Mouse (Mus musculus): ENCODE data around the gene Gkn2. TPM values are rescaled to one million over a fixed set of nuclear protein-coding genes. Genes with fewer than 3 reads are reported as not detected.
A peak's percentile ranks its signal among the peaks of the same experiment; 100 is the strongest.

Gene Gkn2
- polyA plus RNA-seq, 1 experiment: not detected

DNA sequence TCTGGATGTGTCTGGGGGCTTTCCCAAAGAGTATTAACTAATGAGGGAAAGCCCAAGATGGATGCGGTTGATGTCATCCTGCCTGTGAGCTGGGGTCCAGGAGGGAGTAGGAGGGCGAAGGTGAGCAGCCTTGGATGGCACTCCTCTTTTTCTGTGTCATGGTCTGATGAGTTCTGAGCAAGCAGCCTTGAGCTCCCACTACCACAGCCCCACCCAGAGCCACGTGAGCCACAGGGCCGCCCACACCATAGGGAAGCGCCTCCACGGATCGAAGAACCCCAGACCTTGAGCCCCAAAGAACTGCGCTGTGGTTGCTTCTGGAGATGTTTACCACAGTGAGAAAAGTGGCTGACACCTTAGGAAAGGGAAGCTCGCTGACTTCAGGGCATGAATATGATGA, 21.6 kb downstream of the Gkn2 start:
- Histone ChIP-seq H3K4me1 (peaks cover 28% of the 10 kb centered on the region), H3K36me3 (replicated peaks; ENCODE audit: low read length) (no peaks in the 10 kb centered on the region), H3K9me3 (no peaks in the 10 kb centered on the region), H3K27me3 (replicated peaks) (peaks cover 22% of the 10 kb centered on the region), H3K4me3 (replicated peaks) (no peak overlapping the region)
- no peak for TF ChIP-seq FLI1 (IDR thresholded peaks at IDR 0.05; ENCODE audit: low read length)
- TF ChIP-seq GATA1 (IDR thresholded peaks at IDR 0.05; ENCODE audit: borderline replicate concordance, low read length): no peak

DNA sequence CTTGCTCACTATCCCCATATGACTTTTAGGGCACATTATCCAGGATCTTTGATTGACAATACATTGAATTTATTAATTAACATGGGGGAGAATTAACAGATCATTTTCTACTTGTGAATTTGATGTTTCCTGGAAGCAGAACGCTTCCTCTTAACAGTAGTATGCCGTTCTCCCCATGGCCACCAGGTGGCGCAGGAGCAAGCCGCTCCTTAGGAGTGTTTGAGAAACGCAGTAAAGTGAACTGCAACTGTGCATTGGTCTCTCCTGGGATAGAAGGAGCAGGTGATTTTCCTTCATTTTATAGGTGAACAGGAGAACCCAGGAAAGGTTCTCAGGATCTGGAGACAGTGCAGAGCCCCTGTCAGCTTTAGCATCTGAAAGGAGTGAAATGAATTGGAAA, 26.0 kb downstream of the Gkn2 start:
- no peaks in the 10 kb centered on the region for H3K36me3 ChIP-seq (replicated peaks; ENCODE audit: low read length)
- H3K4me1 ChIP-seq: peaks cover 36% of the 10 kb centered on the region
- H3K4me3 ChIP-seq (replicated peaks): peak overlapping the region; percentile 28
- H3K27me3 ChIP-seq (replicated peaks): peaks cover 12% of the 10 kb centered on the region
- TF ChIP-seq FLI1 (IDR thresholded peaks at IDR 0.05; ENCODE audit: low read length) (no peak), GATA1 (IDR thresholded peaks at IDR 0.05; ENCODE audit: borderline replicate concordance, low read length) (no peak)
- no peaks in the 10 kb centered on the region for H3K9me3 ChIP-seq

DNA sequence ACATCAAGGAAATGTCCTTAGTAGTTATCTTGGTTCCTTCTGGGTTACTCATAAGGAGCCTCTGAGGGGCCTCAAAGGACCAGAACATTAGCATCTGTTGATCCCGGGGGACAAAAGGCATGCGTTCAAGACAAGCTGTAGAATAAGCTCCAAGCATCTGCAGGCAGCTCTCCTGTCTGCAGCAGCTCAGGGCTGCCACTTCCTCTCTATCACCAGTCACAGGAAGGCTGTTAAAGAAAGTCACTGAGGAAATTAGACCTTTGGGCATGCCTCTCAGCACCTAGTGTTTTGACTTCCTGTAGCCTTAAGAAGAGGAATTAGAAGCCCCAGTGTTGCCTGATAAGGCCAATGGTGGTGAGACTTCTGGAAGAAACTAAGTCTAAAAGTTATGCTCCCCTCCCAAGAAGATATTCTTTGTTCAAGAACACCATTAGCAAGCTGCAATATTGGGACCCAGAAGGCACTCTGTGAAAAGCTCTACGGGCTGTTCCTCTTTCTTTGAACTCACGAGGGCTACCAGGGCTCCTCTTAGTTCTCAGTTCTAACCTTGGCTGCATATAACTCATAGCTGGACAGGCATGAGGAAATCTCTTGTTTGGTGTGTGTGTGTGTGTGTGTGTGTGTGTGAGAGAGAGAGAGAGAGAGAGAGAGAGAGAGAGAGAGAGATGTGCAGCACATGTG, 26.9 kb downstream of the Gkn2 start:
- TF ChIP-seq FLI1 (IDR thresholded peaks at IDR 0.05; ENCODE audit: low read length): no peak
- no peak for TF ChIP-seq GATA1 (IDR thresholded peaks at IDR 0.05; ENCODE audit: borderline replicate concordance, low read length)
- Histone ChIP-seq H3K27me3 (replicated peaks) (peaks cover 9% of the 10 kb centered on the region), H3K9me3 (no peaks in the 10 kb centered on the region), H3K4me1 (peaks cover 28% of the 10 kb centered on the region), H3K36me3 (replicated peaks; ENCODE audit: low read length) (no peaks in the 10 kb centered on the region), H3K4me3 (replicated peaks) (peak overlapping the region; percentile 57)

DNA sequence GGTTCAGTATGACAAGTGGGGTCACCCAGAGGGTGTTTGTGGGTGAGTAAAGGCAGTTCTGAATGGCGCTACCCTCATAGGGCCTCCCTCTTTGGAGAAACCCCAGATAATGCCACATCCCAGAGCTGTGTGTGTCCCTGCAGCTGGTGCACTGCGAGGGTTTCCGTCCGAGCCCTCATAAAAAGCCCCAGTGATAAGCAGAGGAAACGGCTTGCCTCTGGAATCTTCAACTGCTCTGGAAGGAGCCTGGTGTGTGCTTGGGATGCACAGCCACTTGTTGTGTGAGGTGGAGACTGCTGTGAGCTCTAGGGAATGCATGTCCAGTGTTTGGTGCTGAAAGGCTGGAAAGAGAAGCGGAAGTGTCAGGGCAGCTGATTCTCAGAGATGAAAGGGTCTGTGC, 28.3 kb downstream of the Gkn2 start:
- H3K27me3 ChIP-seq (replicated peaks): peaks cover 7% of the 10 kb centered on the region
- H3K36me3 ChIP-seq (replicated peaks; ENCODE audit: low read length): no peaks in the 10 kb centered on the region
- H3K9me3 ChIP-seq: no peaks in the 10 kb centered on the region
- TF ChIP-seq FLI1 (IDR thresholded peaks at IDR 0.05; ENCODE audit: low read length) (no peak), GATA1 (IDR thresholded peaks at IDR 0.05; ENCODE audit: borderline replicate concordance, low read length) (no peak)
- H3K4me3 ChIP-seq (replicated peaks): no peak overlapping the region
- H3K4me1 ChIP-seq: peaks cover 28% of the 10 kb centered on the region

DNA sequence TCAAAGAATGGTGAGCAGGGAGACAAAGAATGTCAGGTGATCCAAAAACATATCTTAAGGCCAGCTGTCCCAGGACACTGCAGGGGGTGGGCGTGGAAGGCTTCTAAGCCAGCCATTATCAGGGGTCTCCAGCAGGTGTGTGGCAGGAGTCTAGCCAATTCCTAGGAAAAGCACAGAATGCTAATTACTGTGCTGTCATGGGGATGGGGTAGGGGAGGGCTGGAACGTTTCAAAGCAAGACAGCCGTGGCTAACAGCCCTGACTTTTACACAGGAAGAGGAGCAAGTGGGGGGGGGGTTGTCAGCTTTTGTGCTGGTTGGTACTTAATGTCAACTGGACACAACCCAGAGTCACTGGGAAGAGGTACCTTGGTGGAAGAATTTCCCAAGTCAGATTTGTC, 38.9 kb downstream of the Gkn2 start:
- Histone ChIP-seq H3K4me3 (replicated peaks) (no peak overlapping the region), H3K27me3 (replicated peaks) (peaks cover 6% of the 10 kb centered on the region), H3K36me3 (replicated peaks; ENCODE audit: low read length) (no peaks in the 10 kb centered on the region), H3K4me1 (peaks cover 10% of the 10 kb centered on the region), H3K9me3 (peaks cover 5% of the 10 kb centered on the region)
- no peak for TF ChIP-seq FLI1 (IDR thresholded peaks at IDR 0.05; ENCODE audit: low read length)
- TF ChIP-seq GATA1 (IDR thresholded peaks at IDR 0.05; ENCODE audit: borderline replicate concordance, low read length): no peak

DNA sequence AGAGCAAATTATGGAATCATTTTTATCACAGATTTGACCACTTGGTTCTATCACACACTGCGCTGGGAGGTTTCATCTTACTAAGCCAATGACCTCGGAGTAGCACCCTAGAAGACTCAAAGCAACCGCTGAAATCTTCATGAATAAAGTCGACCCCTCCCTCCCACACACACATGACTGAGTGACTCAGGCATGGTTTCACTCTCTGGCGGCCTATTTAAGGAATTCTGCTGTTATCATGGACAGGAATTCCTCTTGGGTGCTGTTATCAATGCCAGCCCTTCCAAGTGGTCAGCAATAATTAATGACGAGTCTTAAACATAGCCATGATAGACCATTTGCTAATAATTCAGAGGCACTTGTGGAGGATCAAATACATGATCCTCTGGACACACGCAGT, 49.1 kb downstream of the Gkn2 start:
- TF ChIP-seq GATA1 (IDR thresholded peaks at IDR 0.05; ENCODE audit: borderline replicate concordance, low read length) (no peak), FLI1 (IDR thresholded peaks at IDR 0.05; ENCODE audit: low read length) (no peak)
- Histone ChIP-seq H3K4me1 (peaks cover 60% of the 10 kb centered on the region), H3K4me3 (replicated peaks) (peak overlapping the region; percentile 56), H3K9me3 (peaks cover 3% of the 10 kb centered on the region; the same call in 1 of the 2 replicates), H3K27me3 (replicated peaks) (peaks cover 7% of the 10 kb centered on the region), H3K36me3 (replicated peaks; ENCODE audit: low read length) (no peaks in the 10 kb centered on the region)

DNA sequence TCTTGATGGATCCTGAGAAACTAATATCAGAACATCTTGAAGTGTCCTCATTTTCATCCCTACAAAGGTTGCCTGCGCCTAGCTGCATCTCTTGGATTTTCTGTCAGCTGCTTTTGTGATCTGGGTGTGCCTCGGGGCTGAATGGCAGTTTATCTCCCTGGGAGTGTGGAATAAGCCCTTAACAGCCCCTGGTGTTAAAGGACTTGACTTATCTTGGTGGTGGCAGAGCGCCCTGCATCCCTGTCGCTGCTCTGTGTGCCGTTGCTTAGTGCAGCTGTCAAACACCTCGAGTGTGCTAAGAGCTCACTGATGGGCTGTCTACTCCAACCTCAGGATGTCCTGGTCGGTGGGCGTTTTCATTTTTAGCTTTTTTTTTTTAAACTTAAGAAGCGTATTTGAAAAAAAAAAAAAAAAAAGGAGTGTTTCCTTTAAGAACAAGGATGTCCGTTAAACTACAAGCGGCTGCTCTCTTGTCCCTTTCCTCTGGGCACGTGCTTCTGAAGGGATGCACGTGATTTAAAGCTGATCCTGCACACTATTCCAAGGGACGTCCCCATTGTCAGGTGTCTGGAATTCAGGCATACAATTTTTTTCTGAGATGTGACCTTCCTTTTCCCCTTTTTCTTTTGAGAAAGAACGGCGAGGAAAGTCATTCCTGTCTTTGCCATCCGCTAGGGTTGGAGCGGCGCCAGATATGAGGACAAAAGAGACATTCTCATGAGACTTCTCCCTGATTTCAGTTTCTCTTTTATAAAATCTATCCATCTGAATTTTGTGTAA, 51.1 kb downstream of the Gkn2 start:
- no peak overlapping the region for H3K4me3 ChIP-seq (replicated peaks)
- TF ChIP-seq GATA1 (IDR thresholded peaks at IDR 0.05; ENCODE audit: borderline replicate concordance, low read length): no peak
- TF ChIP-seq FLI1 (IDR thresholded peaks at IDR 0.05; ENCODE audit: low read length): no peak
- peaks cover 11% of the 10 kb centered on the region for H3K27me3 ChIP-seq (replicated peaks)
- peaks cover 48% of the 10 kb centered on the region for H3K4me1 ChIP-seq
- peaks cover 3% of the 10 kb centered on the region; the same call in 1 of the 2 replicates for H3K9me3 ChIP-seq
- H3K36me3 ChIP-seq (replicated peaks; ENCODE audit: low read length): no peaks in the 10 kb centered on the region

DNA sequence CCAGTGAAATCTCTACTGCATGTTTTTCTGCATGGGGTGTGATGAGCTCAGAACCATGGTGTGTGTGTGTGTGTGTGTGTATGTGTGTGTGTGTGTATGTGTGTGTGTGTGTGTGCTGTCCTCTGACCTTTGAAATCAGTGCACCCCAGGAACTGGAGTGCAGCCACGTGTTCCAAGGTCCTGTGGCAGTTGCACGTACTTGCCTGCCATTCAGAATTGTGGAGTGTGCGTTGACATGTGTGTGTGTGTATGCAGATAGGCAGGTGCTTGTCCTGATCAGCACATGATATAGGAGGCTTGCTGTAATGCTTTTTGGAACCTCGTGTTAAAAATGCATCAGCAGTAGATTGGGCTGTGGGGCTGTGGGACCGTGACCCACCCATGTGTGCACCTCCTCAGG, 53.8 kb downstream of the Gkn2 start:
- TF ChIP-seq FLI1 (IDR thresholded peaks at IDR 0.05; ENCODE audit: low read length) (no peak), GATA1 (IDR thresholded peaks at IDR 0.05; ENCODE audit: borderline replicate concordance, low read length) (no peak)
- H3K4me3 ChIP-seq (replicated peaks): no peak overlapping the region
- no peaks in the 10 kb centered on the region for H3K36me3 ChIP-seq (replicated peaks; ENCODE audit: low read length)
- H3K27me3 ChIP-seq (replicated peaks): peaks cover 16% of the 10 kb centered on the region
- peaks cover 26% of the 10 kb centered on the region for H3K4me1 ChIP-seq
- peaks cover 3% of the 10 kb centered on the region; the same call in 1 of the 2 replicates for H3K9me3 ChIP-seq

DNA sequence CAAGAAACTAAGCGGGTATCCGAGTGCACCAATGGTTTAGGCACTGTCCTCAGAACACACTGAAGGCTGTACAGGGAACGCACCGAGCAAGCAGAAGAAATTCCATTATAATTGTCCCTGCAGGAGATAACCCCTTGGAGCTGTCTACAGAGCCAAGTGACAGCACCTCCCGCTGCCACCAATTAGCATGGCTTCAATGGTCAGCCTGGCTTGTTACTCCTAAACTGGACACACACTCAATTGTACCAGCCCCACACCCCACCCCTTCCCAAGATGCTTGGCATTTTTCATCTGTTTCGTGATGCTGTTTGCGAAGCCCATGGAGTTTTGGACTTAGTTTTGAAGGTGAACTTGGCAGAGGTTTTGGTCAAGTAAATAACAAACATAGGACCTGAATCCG, 54.5 kb downstream of the Gkn2 start:
- Histone ChIP-seq H3K4me3 (replicated peaks) (no peak overlapping the region), H3K27me3 (replicated peaks) (peaks cover 19% of the 10 kb centered on the region), H3K36me3 (replicated peaks; ENCODE audit: low read length) (no peaks in the 10 kb centered on the region), H3K9me3 (peaks cover 3% of the 10 kb centered on the region; the same call in 1 of the 2 replicates), H3K4me1 (peaks cover 19% of the 10 kb centered on the region)
- no peak for TF ChIP-seq FLI1 (IDR thresholded peaks at IDR 0.05; ENCODE audit: low read length)
- TF ChIP-seq GATA1 (IDR thresholded peaks at IDR 0.05; ENCODE audit: borderline replicate concordance, low read length): no peak

DNA sequence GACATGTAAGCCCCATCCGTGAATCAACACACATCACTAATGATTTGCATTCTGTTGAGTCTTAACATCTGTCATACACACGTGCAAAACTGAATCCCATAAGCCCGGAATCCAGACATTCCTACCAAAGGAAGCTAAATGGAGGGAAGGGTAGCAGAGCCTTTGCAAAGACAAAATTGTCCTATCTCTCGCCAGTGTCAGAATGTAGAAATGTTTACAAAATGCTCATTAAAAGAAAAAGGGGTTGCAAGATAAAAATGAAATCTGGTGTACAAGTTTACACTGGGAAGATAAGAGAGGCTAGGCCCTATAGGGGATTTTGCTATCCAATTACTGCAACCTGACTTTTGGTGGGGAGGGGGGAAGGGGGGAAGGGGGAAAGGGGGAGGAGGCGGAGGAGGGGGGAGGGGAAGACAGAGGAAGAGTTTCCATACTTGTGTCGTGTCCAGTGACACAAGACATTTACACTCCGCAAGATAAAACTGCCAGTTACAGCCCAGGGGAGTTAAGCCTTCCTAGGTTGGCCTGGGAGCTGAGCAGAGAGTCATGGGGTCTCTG, 55.4 kb downstream of the Gkn2 start, which contains the start of gene Bmp10:
Gene Bmp10 (plus strand): TSS at position 508 of the 558 bp plus-strand sequence.
- Histone ChIP-seq H3K9me3 (peaks cover 3% of the 10 kb centered on the region; the same call in 1 of the 2 replicates), H3K27me3 (replicated peaks) (peaks cover 23% of the 10 kb centered on the region), H3K4me1 (peaks cover 11% of the 10 kb centered on the region), H3K36me3 (replicated peaks; ENCODE audit: low read length) (no peaks in the 10 kb centered on the region), H3K4me3 (replicated peaks) (no peak within 1 kb of the TSS)
- TF ChIP-seq GATA1 (IDR thresholded peaks at IDR 0.05; ENCODE audit: borderline replicate concordance, low read length) (no peak), FLI1 (IDR thresholded peaks at IDR 0.05; ENCODE audit: low read length) (no peak)

Other genes with a start within 250 kb of the Gkn2 start
- not detected in 2 replicates for gene Antxr1, start 37.5 kb upstream of the Gkn2 start, polyA plus RNA-seq (2012; ENCODE audit: insufficient read depth, low replicate concordance)
- not detected in 2 replicates for gene Gkn1, start 22.4 kb upstream of the Gkn2 start, polyA plus RNA-seq (2012; ENCODE audit: insufficient read depth, low replicate concordance)
- gene Gkn3, start 15.6 kb downstream of the Gkn2 start, polyA plus RNA-seq (2012; ENCODE audit: insufficient read depth, low replicate concordance): not detected in 2 replicates
- not detected in 2 replicates for gene Bmp10, start 55.6 kb downstream of the Gkn2 start, polyA plus RNA-seq (2012; ENCODE audit: insufficient read depth, low replicate concordance)
- 8.3 TPM in 1 of 2 replicates, not detected in the other for gene Arhgap25, start 159.9 kb downstream of the Gkn2 start, polyA plus RNA-seq (2012; ENCODE audit: insufficient read depth, low replicate concordance)
- 0.51 and 1.1 TPM in 2 replicates for gene Prokr1, start 217.4 kb downstream of the Gkn2 start, polyA plus RNA-seq (2012; ENCODE audit: insufficient read depth, low replicate concordance)

Data from megakaryocyte, embryonic 14.5 days (primary cell).